Mouse (Mus musculus): ENCODE measurements around the gene Nars2.

The Nars2 gene

DNA sequence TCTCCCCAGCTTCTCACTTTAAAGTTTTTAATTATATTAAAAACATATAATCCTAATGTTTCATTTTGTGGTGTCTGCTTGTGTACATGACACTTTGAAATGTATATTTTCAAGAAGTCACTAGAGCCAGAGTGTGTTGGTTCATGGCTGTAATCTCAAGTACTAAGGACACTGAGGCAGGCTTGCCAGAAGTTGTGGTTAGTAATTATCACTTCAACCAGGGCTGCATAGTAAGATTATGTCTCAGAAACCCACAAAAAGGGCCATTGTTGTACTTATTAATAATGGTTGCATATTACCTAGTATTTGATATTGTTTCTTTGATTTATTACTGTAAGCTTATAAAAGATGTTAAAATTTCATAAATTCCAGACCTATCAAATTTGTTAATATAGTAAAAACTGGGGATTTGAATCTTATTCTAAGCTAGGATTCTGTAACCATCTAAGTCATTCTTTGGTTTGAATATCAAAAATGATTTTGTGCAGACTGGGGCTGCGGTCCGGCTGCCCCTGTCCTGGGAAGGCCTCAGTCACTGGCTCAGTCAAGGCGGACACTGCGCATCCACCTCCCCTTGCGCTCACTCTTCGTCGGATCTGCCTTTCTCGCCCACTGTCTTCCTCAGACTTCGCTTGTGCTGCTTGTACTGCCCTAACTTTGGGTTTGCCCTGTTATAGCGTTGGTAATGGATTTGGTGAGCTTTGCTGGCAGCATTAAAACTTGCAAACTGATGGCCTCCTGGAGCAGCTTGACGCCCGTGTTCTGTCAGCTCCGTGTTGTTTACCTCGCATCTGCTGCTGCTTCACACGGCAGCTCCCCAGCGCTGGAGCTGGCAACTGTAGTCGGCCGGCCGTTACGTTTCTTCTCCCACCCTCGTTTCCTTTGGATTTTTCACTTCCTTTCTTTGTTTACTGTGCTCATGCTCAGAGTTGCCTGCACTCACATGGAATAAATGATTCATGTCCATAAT, 20.0 kb downstream of the Nars2 start:
- DNase-seq (ENCODE audit: low read depth, low spot score): no peak

DNA sequence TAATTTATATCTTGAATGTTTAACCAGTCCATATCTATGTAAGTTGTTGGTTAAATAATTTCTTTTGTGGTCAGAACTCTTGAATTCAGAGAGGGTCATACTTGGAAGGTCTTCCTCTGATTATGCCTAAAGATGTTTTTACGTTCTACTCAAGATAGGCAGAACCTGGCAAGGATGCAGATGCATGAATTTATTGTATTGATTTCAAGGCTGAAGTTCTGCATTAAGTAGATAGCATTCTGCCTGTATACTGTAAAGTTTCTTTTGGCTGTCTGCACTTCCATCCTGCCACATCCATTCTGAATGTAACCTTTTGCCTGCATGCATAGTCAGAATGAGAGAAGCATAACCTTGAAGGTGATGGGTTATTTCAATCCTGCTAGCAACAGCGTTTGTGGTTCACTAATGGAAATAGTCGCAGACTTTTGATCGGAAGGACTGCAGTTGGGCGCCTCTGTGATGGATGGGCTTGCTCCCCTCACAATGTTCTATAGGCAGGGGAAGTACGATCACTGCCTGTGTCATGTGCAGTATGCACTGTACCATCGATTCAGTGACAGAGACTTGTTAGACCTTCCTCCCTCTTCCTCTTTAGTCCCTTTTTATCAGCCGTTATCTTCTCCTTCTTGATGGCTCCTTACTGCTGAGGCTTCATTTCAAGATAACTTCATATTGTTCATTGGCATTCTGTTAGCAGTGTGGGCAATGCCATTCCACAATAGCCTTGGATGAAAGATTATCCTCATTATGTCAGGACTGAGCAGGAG, 21.0 kb downstream of the Nars2 start:
- DNase-seq (ENCODE audit: low read depth, low spot score): no peak

DNA sequence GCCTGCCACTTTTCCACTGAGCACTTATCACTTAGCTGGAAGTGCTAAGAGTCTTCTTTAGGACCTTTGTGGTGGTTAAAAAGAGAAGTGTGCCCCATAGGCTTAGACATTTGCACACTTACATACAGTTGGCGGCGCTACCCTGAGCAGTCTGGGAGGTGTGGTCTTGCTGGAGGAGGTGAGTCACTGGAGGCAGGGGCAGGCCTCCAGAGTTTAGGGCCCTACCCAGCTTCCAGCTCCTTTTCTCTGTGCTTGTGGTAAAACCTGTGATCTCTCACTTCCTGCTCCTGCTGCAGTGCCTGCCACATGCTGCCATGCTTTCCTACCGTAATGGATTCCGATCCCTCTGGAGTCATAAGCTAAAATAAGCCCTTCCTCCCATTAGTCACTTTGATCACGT, 24.6 kb downstream of the Nars2 start:
- DNase-seq (ENCODE audit: low read depth, low spot score): no peak

DNA sequence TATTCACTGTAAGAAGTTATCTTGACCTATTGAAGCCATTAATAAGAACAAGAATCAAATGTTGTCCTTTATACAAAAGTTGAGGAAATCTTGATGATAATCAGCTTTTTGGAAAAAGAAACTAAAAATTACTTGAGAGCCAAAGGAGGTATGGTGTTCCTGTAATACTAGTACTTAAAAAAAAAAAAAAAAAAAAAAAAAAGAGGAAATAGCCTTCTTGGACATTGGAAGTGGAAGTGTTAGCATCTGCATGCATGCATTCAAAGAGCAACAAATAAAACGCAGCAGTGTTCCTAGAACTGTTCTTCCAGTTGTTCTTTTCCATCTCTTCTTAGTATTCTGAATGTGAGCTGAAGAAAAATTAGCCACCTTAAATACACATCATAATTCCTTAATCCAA, 25.9 kb downstream of the Nars2 start:
- DNase-seq (ENCODE audit: low read depth, low spot score): no peak

DNA sequence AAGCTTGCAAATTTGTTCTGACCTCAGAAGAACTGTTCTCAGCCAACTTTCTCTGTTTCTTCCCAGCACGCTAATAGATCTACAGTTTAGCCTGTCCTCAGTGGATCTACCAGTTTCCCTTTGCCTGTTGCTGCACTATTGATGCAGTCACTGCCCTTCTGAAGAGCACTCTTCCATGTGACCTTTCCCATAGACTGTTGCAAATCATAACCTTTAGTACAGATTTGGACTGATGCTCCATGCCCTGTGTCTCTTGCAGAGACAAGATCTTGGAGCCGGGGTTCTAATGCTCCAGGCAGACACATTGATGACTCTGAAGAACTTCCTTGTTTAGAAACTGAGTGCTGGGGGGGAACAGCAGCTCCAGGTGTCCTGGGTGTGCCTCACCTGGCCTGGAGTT, 30.1 kb downstream of the Nars2 start:
- DNase-seq (ENCODE audit: low read depth, low spot score): no peak

DNA sequence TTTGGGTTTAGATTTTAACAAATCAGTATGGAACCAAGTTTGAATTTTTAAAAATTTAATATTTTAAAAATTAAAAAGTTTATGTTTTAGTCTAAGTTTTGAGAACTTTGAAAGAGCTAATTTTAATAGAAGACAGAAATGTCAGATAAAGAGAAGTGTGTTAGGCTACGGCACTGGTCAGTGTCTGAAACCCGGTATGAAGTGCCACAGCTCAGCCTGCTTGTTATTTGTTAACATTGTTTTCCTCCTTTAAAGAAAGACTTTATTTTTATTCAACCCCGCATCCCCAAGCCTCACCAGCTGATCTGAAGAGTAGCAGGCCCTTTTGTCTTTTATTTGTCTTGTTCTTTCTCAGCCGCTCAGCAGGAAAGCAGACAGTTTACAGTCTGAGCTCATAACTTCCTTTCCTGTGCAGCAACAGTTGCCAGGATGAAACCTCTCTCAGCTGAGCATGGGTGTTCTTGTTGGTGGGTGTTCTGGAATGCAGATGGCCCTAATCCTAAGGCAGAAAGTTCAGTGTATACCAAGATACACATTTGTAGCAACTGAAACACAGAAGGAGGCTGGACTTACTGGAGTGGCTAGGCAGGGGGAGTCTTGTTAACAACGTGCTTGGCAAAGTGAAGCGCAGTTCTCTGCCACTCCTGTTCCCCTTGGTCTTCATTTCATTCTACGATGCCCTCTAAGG, 32.5 kb downstream of the Nars2 start:
- DNase-seq (ENCODE audit: low read depth, low spot score): peak; percentile 26

DNA sequence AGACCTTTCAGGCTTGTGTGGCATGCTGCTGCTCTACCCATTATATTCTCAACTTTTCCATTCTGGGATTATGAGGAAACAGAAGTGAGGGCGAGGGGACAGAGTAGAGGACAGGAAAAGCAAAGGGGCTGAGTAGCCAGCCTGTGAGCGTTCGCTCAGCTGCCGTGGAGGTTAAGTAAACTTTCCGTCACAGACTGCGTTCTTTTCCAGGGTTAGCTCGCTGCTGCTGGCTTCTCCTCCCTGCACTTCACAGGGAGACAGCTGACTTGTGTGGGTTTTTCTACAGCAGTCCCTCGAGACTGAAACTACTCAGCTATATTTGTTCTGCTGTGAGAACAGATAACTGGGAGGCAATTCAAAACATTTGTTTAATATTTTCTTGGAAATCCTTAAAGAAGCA, 34.5 kb downstream of the Nars2 start:
- no peak for DNase-seq (ENCODE audit: low read depth, low spot score)

DNA sequence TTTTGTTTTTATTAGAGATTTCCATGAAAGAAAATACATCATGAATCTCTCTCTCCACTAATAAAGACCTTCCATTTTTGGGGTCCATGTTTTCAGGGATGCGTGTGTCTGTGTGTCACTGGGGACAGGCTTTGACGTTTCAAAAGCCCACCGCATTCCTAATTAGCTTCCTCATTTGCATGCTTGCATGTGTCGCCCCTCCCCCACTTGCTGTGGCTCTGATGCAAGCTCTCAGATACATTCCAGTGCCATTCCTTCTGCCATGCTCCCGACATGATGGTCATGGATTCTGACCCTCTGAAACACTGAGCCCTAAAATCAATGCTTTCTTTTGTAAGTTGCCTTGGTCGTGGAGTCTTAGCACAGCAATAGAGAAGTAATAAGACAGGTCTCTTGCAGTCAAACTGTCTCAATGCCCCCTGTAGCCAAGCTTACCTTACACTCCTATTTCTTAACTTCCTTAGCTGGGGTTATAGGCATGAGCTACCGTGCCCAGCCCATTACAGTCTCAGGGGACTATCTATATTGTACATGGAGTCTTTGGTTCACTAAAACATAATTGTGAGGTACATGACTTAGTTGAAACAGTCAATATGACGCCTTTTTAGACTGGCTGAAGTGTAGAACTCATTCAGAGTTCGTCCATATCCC, 35.6 kb downstream of the Nars2 start:
- no peak for DNase-seq (ENCODE audit: low read depth, low spot score)

DNA sequence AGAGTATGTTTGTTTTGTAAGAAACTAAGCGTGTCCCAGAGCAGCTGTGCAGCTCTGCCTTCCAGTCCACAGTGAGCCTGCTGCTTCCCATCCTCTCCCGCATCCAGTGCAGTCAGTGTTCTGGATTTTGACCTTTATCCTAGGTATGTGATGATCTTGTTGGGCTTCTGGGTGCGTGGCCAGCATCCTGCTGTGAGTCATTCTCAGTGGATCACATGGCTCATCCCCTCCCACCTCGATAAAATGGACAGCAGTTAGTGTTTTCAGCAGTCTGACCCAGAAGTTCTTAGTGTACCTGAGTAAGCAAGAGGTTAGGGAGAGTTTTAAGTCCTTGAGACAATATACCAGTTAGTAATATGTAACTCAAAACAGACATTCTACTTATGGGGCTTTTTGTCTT, 36.4 kb downstream of the Nars2 start:
- no peak for DNase-seq (ENCODE audit: low read depth, low spot score)

DNA sequence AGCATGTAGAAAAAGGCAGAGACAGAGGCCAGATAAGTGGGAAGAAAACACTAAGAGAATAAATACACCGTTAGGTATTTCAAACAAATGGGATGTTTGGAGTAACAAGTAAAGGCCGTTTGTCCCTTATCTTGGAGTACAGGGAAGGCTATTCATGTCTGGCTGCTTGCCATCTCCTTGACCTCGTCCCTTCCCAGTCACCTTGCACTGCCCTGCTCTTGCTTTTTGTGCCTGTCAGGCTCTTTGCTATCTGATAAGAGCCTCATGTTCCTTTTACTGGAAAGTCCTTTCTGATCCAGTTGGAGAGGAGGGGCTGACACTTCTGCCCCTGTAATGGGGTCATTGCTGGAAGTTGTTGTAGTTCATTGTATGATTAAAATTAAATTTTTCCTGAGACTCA, 61.7 kb downstream of the Nars2 start:
- no peak for DNase-seq (ENCODE audit: low read depth, low spot score)

DNA sequence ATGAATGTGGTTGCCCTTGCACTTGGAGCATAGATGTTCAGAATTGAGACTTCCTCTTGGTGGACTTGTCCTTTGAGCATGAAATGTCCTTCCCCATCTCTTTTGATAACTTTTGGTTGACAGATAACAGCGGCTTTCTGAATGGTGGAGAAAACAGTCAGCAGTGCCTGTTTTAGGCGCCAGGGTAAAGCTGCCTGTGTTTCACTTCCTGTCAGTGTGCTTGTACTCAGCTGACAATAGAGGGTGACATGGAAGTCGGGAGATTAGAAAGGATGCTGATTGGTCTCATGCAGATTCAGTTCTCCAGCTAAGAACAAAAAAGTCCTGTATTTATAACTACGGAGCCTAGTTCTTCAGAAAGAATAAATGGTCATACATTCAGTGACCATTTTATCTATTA, 66.7 kb downstream of the Nars2 start:
- DNase-seq (ENCODE audit: low read depth, low spot score): no peak

DNA sequence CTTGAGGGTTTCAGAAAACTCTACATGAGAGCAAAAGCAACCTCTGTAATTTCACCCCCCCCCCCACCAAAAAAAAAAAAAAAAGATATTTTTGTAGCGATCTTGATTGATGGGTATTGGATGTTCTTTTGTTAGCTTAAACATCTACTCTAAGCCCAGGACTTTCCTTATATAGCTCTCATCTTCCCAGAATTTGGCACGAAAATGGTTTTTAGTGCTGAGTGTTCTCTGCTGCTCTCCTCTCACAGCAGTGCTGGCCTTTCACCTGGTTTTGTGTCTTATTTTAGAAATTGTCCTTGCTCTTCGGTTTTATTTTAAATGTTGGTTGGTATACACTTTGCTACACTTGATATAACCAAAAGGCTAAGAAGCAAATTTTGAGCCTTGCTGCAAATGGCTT, 67.1 kb downstream of the Nars2 start:
- DNase-seq (ENCODE audit: low read depth, low spot score): no peak

DNA sequence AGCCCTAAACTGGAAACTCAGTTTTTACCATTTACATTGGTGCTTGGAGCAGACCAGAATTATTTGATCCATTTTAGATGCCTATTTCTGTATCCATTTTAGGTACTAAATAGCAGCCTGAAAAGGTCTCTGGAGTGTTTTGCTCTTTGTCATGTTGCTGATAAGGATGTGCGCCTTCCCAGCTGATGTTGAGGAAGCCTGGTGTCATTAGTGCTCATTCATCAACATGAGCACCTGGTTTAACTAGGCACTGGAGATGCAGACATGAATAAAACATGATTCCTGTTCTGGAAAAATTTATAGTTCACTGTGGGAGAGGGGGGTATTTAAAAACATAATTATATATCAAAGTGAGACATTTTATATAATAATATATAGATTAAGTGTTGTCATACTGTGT, 68.0 kb downstream of the Nars2 start:
- no peak for DNase-seq (ENCODE audit: low read depth, low spot score)

DNA sequence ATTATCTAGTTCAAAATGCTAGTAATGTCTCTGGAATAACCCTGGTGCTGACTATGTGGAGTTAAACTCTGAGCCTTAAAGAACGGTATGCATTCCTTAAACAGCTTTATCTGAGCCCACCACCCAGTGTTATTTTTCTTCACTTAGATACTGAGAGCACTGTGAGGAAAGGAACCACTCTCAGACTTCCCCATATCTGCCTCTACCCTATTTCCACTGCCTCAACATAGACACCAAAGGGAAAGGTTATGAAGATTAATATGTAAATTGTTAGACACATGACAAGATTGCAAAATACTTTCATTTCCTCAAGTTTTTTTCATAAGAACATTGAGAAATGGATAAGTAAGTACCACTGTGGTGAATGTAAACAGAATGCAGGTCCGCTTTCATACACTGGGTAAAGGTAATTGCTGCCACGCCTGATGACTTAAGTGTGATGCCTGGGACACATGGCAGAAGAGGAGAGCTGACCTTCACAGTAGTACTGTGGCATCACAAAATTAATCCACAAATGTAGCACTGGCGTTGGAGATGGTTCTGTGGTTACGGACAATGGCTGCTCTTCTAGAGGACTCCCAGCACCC, 75.6 kb downstream of the Nars2 start:
- DNase-seq (ENCODE audit: low read depth, low spot score): no peak

DNA sequence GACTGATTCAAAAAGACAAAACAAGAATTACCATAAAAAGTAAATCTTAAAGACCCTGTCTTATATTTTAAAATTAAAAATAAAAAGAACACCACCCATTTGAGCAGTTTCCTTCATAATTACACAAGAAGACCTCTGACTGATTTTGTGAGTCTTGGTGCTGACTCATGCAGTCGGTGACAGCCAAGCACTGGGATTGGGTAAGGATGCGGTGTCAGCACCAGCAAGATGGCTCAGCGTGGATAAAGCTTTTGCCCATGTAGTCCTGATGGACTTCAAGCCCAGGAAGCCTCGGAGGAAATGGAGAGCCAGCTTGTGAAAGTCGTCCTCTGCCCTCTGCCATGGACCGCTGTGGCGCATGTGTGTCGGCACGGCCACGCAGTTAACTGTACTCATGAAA, 77.8 kb downstream of the Nars2 start:
- DNase-seq (ENCODE audit: low read depth, low spot score): no peak

DNA sequence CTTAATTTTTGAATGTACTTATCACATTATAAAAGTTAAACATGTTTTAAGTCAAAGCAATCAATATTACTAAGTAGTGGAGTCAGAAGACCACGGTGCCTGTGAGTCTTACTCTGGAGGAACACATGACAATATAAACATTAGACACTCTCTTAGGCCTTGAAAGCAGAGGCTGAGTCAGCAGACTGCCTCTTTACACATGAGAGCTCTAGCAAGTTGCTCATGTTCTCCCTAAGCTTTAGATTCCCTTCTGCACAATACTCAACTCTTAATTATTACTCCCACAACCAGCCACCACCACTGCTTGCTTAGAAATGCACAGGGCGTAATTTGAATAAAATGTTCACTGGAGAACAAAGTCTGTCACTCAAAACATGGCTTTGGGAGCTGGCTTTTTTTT, 81.1 kb downstream of the Nars2 start:
- DNase-seq (ENCODE audit: low read depth, low spot score): no peak

DNA sequence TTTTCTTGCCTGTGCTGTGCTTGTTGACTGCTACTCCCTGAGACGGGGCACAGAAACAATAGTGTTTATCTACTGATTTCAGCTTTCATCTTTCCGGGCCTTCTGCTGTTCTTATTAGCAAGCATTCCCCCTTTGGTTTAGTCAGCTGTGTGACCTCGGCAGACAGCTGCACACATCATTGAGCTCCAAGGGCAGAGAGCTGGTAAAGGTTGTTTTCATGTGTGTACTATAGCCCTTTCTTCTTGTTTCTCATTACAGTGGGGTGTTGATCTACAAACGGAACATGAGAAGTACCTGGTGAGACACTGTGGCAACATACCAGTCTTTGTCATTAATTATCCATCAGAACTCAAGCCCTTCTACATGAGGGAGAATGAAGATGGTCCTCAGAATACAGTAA, 88.3 kb downstream of the Nars2 start:
- no peak for DNase-seq (ENCODE audit: low read depth, low spot score)

DNA sequence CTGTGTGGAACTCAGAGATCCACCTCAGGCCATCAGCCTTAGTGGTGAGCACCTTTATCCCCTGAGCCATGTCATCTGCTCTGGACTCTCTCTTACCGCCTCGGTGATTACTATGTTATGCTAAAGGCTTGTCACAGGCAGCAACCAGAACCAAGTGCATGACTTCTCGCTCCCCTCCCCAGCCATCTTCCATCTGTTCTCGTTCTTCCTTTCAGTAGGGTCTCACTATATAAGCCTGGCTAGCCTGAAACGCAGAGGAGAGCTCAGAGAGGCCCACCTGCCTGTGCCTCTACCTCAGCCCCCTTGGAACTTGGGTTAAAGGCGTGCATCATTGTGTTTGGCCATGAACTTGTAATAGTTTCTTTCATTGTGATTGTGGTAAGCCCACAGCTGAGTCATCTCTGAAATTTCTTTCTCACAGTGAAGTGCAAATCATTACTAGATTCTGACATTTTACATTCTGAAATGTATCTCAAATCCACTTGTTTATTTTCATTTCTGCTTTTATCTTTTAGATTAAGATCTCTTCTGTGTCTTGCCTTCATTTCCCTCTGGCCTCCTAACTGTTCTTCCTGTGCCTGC, 90.7 kb downstream of the Nars2 start:
- DNase-seq (ENCODE audit: low read depth, low spot score): no peak

DNA sequence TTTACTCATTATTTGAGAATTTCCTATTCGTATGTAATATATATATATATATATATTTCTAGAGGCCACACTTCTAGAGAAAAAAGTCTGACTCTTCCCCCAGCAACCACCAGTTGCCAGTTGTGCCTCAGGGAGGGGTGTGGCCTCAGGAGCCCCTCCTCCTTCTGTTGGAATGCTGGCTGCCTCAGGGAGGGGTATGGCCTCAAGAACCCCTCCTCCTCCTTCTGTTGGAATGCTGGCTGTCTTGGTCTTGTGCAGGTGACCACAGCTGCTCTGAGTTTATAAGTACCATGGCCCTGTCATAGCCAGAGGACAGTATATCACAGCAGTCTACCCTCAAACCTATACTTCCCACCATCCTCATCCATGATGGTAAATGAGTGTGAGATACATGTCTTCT, 91.7 kb downstream of the Nars2 start:
- peak; percentile 46 for DNase-seq (ENCODE audit: low read depth, low spot score)

DNA sequence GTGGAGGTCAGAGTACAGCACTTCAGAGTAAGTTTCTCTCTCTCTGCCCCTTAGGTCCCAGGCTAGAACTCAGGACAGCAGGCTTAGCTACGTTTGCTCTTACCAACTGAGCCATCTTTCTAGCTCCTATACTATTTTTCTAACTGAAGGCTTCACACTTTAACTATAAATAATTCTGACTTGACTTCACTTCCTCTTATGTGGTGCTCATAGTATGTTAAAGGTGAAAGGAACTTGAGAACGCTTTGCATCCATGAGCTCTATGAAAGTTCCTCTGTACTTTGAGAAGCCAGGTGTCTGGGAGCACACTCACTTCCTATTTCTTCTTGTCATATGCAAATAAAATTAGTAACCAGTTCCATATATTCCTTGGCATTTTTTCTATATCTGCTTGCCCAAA, 109.7 kb downstream of the Nars2 start:
- DNase-seq (ENCODE audit: low read depth, low spot score): no peak

DNA sequence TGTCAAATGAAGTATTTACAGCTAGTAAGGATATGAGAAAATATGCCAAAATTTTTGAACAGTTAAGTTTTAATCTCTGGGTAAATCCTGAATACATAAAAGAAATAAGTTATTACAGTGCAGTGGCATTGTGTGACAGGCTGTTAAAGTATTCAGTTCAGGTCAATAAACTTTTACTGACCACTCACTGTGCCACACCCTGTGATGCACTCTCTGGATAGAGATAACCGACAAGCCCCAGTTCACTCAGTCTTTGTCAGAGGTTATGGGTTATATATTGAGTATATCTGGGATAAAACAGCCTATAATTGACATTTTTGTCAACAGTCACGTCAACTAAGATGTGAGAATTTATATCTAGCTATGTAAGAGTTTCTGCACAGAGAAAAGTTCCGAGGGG, 120.2 kb downstream of the Nars2 start:
- no peak for DNase-seq (ENCODE audit: low read depth, low spot score)

All from ES-CJ7 (cell line).